Mouse (Mus musculus): ENCODE measurements around the gene Nrxn1. TPM values are rescaled to one million over a fixed set of nuclear protein-coding genes. Genes with fewer than 3 reads are reported as not detected.

Gene Nrxn1
- polyA plus RNA-seq, 1 experiment from 2014 or later = 6.1 TPM

GRCm38 (mm10) chr17:90913320-90913719 lies 179.6 kb downstream of the Nrxn1 start:
- H3K9ac ChIP-seq (replicated peaks; ENCODE audit: low read depth, low read length) = no peak overlapping the region
- no peaks in the 10 kb centered on the region for H3K36me3 ChIP-seq (ENCODE audit: control insufficient read depth, insufficient read depth, low read length)
- WGBS = 82% methylated on average over 2 of the region's 2 CpGs
- no peak overlapping the region for H3K4me3 ChIP-seq (ENCODE audit: low read depth, low read length)
- no peaks in the 10 kb centered on the region for H3K27me3 ChIP-seq (ENCODE audit: control insufficient read depth, insufficient read depth, low read length)
- H3K9me3 ChIP-seq (ENCODE audit: control insufficient read depth, low read depth, low read length) = no peaks in the 10 kb centered on the region
- no peak overlapping the region for H3K4me2 ChIP-seq (replicated peaks; ENCODE audit: low read depth, low read length)
- H3K27ac ChIP-seq (ENCODE audit: low read length) = no peak overlapping the region
- H3K4me1 ChIP-seq (ENCODE audit: control insufficient read depth, insufficient read depth, low read length) = no peaks in the 10 kb centered on the region
- ATAC-seq (ENCODE audit: insufficient number of reproducible peaks, insufficient read depth, low FRiP score, low read depth) = no peak

- no peak overlapping the region for H3K9ac ChIP-seq (replicated peaks; ENCODE audit: low read depth, low read length)
- H3K4me1 ChIP-seq (ENCODE audit: control insufficient read depth, insufficient read depth, low read length) = no peaks in the 10 kb centered on the region
- no peaks in the 10 kb centered on the region for H3K36me3 ChIP-seq (ENCODE audit: control insufficient read depth, insufficient read depth, low read length)
- no peak overlapping the region for H3K4me2 ChIP-seq (replicated peaks; ENCODE audit: low read depth, low read length)
- H3K4me3 ChIP-seq (ENCODE audit: low read depth, low read length) = no peak overlapping the region
- H3K27me3 ChIP-seq (ENCODE audit: control insufficient read depth, insufficient read depth, low read length) = no peaks in the 10 kb centered on the region
- WGBS = 80% methylated on average over 2 of the region's 2 CpGs
- no peaks in the 10 kb centered on the region for H3K9me3 ChIP-seq (ENCODE audit: control insufficient read depth, low read depth, low read length)
- no peak for ATAC-seq (ENCODE audit: insufficient number of reproducible peaks, insufficient read depth, low FRiP score, low read depth)
- no peak overlapping the region for H3K27ac ChIP-seq (ENCODE audit: low read length)
Measured at GRCm38 (mm10) chr17:90912746-90913145, 180.1 kb downstream of the Nrxn1 start.

- no peak overlapping the region for H3K27ac ChIP-seq (ENCODE audit: low read length)
- no peak overlapping the region for H3K9ac ChIP-seq (replicated peaks; ENCODE audit: low read depth, low read length)
- no peak overlapping the region for H3K4me2 ChIP-seq (replicated peaks; ENCODE audit: low read depth, low read length)
- no peak overlapping the region for H3K4me3 ChIP-seq (ENCODE audit: low read depth, low read length)
- no peak for ATAC-seq (ENCODE audit: insufficient number of reproducible peaks, insufficient read depth, low FRiP score, low read depth)
- H3K9me3 ChIP-seq (ENCODE audit: control insufficient read depth, low read depth, low read length) = no peaks in the 10 kb centered on the region
- no peaks in the 10 kb centered on the region for H3K4me1 ChIP-seq (ENCODE audit: control insufficient read depth, insufficient read depth, low read length)
- no peaks in the 10 kb centered on the region for H3K27me3 ChIP-seq (ENCODE audit: control insufficient read depth, insufficient read depth, low read length)
- H3K36me3 ChIP-seq (ENCODE audit: control insufficient read depth, insufficient read depth, low read length) = no peaks in the 10 kb centered on the region
Measured at GRCm38 (mm10) chr17:90912341-90912740, 180.5 kb downstream of the Nrxn1 start.

DNA sequence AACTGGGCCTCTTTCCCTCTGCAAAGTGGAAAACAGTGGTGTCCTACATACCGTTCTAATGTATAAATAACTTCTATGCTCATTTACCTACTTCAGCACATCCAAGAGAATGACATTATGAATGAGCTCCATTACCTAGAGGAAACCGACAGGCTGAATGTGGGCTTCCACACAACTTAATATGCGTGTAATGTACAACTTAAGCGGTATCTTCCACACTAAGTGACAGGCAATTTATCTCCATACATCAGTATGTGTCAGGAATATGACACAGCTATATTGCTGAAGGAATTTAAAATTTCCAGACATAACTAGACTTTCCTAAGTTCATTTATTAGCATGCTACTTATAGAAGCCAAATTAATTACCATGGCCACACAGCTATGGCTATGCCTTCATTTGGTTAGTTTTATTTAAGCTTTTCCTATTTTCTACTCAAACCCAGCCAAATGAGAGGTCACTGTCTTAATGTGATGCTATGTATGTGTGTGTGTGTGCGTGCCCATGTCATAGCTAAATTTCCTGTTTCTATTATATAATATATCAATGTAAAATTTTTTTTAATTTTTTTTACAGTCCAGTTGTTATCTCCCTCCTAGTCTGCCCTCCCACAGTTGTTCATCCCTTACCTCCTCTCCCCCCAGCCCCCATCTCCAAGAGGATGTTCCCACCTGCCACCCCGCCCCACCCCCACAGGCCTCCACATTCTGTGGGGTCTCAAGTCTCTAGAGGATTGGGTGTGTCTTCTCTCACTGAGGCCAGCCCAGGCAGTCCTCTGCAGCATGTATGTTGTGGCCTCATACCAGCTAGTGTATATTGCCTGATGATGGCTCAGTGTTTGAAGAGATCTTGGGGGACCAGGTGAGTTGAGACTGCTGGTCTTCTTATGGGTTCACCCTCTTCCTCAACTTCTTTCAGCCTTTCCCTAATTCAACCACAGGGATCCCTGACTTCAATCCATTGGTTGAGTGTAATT lies 186.5 kb downstream of the Nrxn1 start:
- Histone ChIP-seq H3K4me3 (ENCODE audit: low read depth, low read length) (no peak overlapping the region), H3K36me3 (ENCODE audit: control insufficient read depth, insufficient read depth, low read length) (no peaks in the 10 kb centered on the region), H3K4me1 (ENCODE audit: control insufficient read depth, insufficient read depth, low read length) (no peaks in the 10 kb centered on the region), H3K4me2 (replicated peaks; ENCODE audit: low read depth, low read length) (no peak overlapping the region), H3K9ac (replicated peaks; ENCODE audit: low read depth, low read length) (no peak overlapping the region), H3K9me3 (ENCODE audit: control insufficient read depth, low read depth, low read length) (no peaks in the 10 kb centered on the region), H3K27ac (ENCODE audit: low read length) (no peak overlapping the region), H3K27me3 (ENCODE audit: control insufficient read depth, insufficient read depth, low read length) (no peaks in the 10 kb centered on the region)
- ATAC-seq (ENCODE audit: insufficient number of reproducible peaks, insufficient read depth, low FRiP score, low read depth) = no peak
- WGBS = 81% methylated on average over 6 of the region's 6 CpGs

GRCm38 (mm10) chr17:90905143-90905542 lies 187.7 kb downstream of the Nrxn1 start:
- Histone ChIP-seq H3K9ac (replicated peaks; ENCODE audit: low read depth, low read length) (no peak overlapping the region), H3K4me1 (ENCODE audit: control insufficient read depth, insufficient read depth, low read length) (no peaks in the 10 kb centered on the region), H3K9me3 (ENCODE audit: control insufficient read depth, low read depth, low read length) (no peaks in the 10 kb centered on the region), H3K4me2 (replicated peaks; ENCODE audit: low read depth, low read length) (no peak overlapping the region), H3K27me3 (ENCODE audit: control insufficient read depth, insufficient read depth, low read length) (no peaks in the 10 kb centered on the region), H3K36me3 (ENCODE audit: control insufficient read depth, insufficient read depth, low read length) (no peaks in the 10 kb centered on the region), H3K4me3 (ENCODE audit: low read depth, low read length) (no peak overlapping the region), H3K27ac (ENCODE audit: low read length) (no peak overlapping the region)
- no peak for ATAC-seq (ENCODE audit: insufficient number of reproducible peaks, insufficient read depth, low FRiP score, low read depth)
- 84% methylated on average over 5 of the region's 5 CpGs for WGBS

DNA sequence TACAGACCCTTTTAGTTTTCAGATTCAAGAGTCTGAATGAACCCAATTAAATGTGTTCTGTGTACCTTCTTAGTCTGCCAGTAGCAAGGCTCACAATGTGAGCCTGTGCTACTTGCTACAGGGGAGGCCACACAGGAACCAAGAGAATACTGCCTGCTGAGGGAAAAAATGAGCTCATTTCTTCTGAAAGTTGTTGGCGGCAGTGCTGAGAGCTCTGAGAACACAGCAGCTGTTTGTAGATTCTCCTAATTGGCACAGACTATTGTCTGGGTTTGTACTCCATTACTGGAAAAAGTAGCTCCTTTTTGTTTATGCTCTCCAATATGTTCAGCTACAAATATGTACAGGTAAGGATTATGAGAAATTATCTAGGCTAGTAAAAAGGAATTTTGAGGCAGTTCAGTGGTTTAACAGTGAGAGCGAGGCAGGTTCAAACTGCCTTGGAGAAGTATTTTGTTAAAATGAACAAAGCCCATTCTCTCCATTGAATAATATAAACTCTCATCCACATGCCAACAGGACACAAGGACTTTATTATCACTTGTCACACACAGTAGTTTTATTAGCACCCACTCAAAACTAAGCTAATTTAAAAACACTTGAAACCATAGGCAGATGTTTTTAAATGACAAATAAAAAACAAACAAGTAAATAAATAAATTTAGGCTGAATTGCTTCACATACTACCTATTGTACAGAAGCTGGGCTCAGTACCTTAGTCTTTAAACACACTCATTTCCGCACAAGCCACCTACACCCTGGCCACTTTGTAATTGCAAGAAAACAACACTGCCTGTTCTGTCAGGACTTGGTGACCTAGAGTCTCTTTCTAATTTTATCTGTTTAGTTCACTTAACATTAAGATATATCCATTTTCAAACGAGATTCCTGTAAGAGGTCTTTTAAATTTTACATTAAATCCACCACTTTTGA lies 200.3 kb downstream of the Nrxn1 start:
- no peak for ATAC-seq (ENCODE audit: insufficient number of reproducible peaks, insufficient read depth, low FRiP score, low read depth)
- WGBS = 57% methylated on average over 4 of the region's 4 CpGs
- no peak overlapping the region for H3K4me3 ChIP-seq (ENCODE audit: low read depth, low read length)
- no peaks in the 10 kb centered on the region for H3K4me1 ChIP-seq (ENCODE audit: control insufficient read depth, insufficient read depth, low read length)
- no peaks in the 10 kb centered on the region for H3K9me3 ChIP-seq (ENCODE audit: control insufficient read depth, low read depth, low read length)
- no peaks in the 10 kb centered on the region for H3K36me3 ChIP-seq (ENCODE audit: control insufficient read depth, insufficient read depth, low read length)
- no peak overlapping the region for H3K27ac ChIP-seq (ENCODE audit: low read length)
- no peaks in the 10 kb centered on the region for H3K27me3 ChIP-seq (ENCODE audit: control insufficient read depth, insufficient read depth, low read length)
- no peak overlapping the region for H3K4me2 ChIP-seq (replicated peaks; ENCODE audit: low read depth, low read length)
- no peak overlapping the region for H3K9ac ChIP-seq (replicated peaks; ENCODE audit: low read depth, low read length)

- no peak overlapping the region for H3K9ac ChIP-seq (replicated peaks; ENCODE audit: low read depth, low read length)
- ATAC-seq (ENCODE audit: insufficient number of reproducible peaks, insufficient read depth, low FRiP score, low read depth) = no peak
- WGBS = 60% methylated on average over 1 of the region's 1 CpGs
Measured at GRCm38 (mm10) chr17:90891711-90892110, 201.2 kb downstream of the Nrxn1 start.

GRCm38 (mm10) chr17:90857225-90857624 lies 235.6 kb downstream of the Nrxn1 start:
- WGBS = 58% methylated on average over 2 of the region's 2 CpGs
- no peak overlapping the region for H3K9ac ChIP-seq (replicated peaks; ENCODE audit: low read depth, low read length)
- H3K27ac ChIP-seq (ENCODE audit: low read length) = no peak overlapping the region
- no peaks in the 10 kb centered on the region for H3K27me3 ChIP-seq (ENCODE audit: control insufficient read depth, insufficient read depth, low read length)
- ATAC-seq (ENCODE audit: insufficient number of reproducible peaks, insufficient read depth, low FRiP score, low read depth) = no peak
- H3K4me3 ChIP-seq (ENCODE audit: low read depth, low read length) = no peak overlapping the region
- H3K9me3 ChIP-seq (ENCODE audit: control insufficient read depth, low read depth, low read length) = no peaks in the 10 kb centered on the region
- no peaks in the 10 kb centered on the region for H3K36me3 ChIP-seq (ENCODE audit: control insufficient read depth, insufficient read depth, low read length)
- no peak overlapping the region for H3K4me2 ChIP-seq (replicated peaks; ENCODE audit: low read depth, low read length)
- H3K4me1 ChIP-seq (ENCODE audit: control insufficient read depth, insufficient read depth, low read length) = no peaks in the 10 kb centered on the region

More at GRCm38 (mm10) chr17:90891711-90892110, 201.2 kb downstream of the Nrxn1 start:
- no peaks in the 10 kb centered on the region for H3K27me3 ChIP-seq (ENCODE audit: control insufficient read depth, insufficient read depth, low read length)
- no peaks in the 10 kb centered on the region for H3K9me3 ChIP-seq (ENCODE audit: control insufficient read depth, low read depth, low read length)
- no peaks in the 10 kb centered on the region for H3K36me3 ChIP-seq (ENCODE audit: control insufficient read depth, insufficient read depth, low read length)
- H3K27ac ChIP-seq (ENCODE audit: low read length) = no peak overlapping the region
- H3K4me1 ChIP-seq (ENCODE audit: control insufficient read depth, insufficient read depth, low read length) = no peaks in the 10 kb centered on the region
- no peak overlapping the region for H3K4me3 ChIP-seq (ENCODE audit: low read depth, low read length)
- H3K4me2 ChIP-seq (replicated peaks; ENCODE audit: low read depth, low read length) = no peak overlapping the region

Data from stomach, embryonic 14.5 days (tissue).